In genomic region chr14:95591075-95591474, GRCm38 (mm10) we compare ENCODE assay signal across 17 mouse cellular contexts.
"Had no signal": no experiment of that assay in that cellular context is flagged by ENCODE, and none has a peak within 500 bp of the region (broad histone marks: within the 10 kb centered on the region; RNA-seq: fewer than 3 reads in every experiment).

No protein-coding gene starts in this region.

- H3K9ac ChIP-seq: liver, postnatal 0 days; lung, embryonic 15.5 days; midbrain, embryonic 13.5 days; midbrain, embryonic 15.5 days; neural tube, embryonic 12.5 days; stomach, embryonic 15.5 days had no signal

- H3K4me1 ChIP-seq: lung, embryonic 15.5 days; megakaryocyte, embryonic 14.5 days; midbrain, embryonic 13.5 days; midbrain, embryonic 15.5 days; neural tube, embryonic 12.5 days; stomach, embryonic 15.5 days had no signal

- ATAC-seq: liver, postnatal 0 days; lung, postnatal 0 days; midbrain, embryonic 13.5 days; midbrain, embryonic 15.5 days had no signal

- H3K27ac ChIP-seq: lung, embryonic 15.5 days; macrophage; midbrain, embryonic 13.5 days; midbrain, embryonic 15.5 days; neural tube, embryonic 12.5 days; stomach, embryonic 15.5 days had no signal

- H3K9me3 ChIP-seq: lung, embryonic 15.5 days; megakaryocyte, embryonic 14.5 days; midbrain, embryonic 13.5 days; midbrain, embryonic 15.5 days; neural tube, embryonic 12.5 days; stomach, embryonic 15.5 days had no signal

- H3K27me3 ChIP-seq: lung, embryonic 15.5 days; megakaryocyte, embryonic 14.5 days; midbrain, embryonic 13.5 days; midbrain, embryonic 15.5 days; neural tube, embryonic 12.5 days; stomach, embryonic 15.5 days had no signal

- H3K4me2 ChIP-seq: lung, embryonic 15.5 days; midbrain, embryonic 11.5 days; midbrain, embryonic 13.5 days; midbrain, embryonic 15.5 days; neural tube, embryonic 12.5 days; stomach, embryonic 15.5 days had no signal

- H3K4me3 ChIP-seq: lung, embryonic 15.5 days; megakaryocyte, embryonic 14.5 days; midbrain, embryonic 13.5 days; midbrain, embryonic 15.5 days; neural tube, embryonic 12.5 days; stomach, embryonic 15.5 days had no signal

- DNase-seq: liver, postnatal 0 days; lung, adult 2 months; lung, postnatal 14 days; lung, postnatal 36 days; right cerebral cortex, postnatal 14 days; thymus, adult 18-20 months; thymus, postnatal 25 days; thymus, postnatal 4 days had no signal

- H3K36me3 ChIP-seq: lung, embryonic 15.5 days; midbrain, embryonic 13.5 days; midbrain, embryonic 15.5 days; neural tube, embryonic 12.5 days; stomach, embryonic 15.5 days had no signal
